Mouse (Mus musculus) limb, embryonic 11.5 days (tissue): ENCODE results near the gene Gas2l2. TPM values are rescaled to one million over a fixed set of nuclear protein-coding genes. Genes with fewer than 3 reads are reported as not detected.

Experiments
- ATAC-seq: fragments of 200-750 bp; cut with Nextera tagmentation; 2 replicates; pipeline ENCODE4 v1.8.0; 2017; ENCODE audit warnings: low read depth; ENCODE audit not compliant: insufficient number of reproducible peaks, low FRiP score, low TSS enrichment
- DNase-seq: peaks from one replicate; pipeline ENCODE4 v3.0.0-alpha.2; 2015; ENCODE audit warnings: low spot score
- H3K27ac ChIP-seq: fragments of 300-500 bp; sonication (generic); replicated peaks from 2 replicates; pipeline ENCODE4 v1.5.1; 2014; ENCODE audit warnings: low read depth, mild to moderate bottlenecking, low read length
- H3K27me3 ChIP-seq: fragments of 300-500 bp; sonication (generic); 2 replicates; pipeline ENCODE4 v1.6.1; 2014; ENCODE audit warnings: mild to moderate bottlenecking, low read length, mixed read lengths; ENCODE audit not compliant: control insufficient read depth, insufficient read depth
- H3K36me3 ChIP-seq: fragments of 300-500 bp; sonication (generic); 2 replicates; pipeline ENCODE4 v1.6.1; 2014; ENCODE audit warnings: mild to moderate bottlenecking, low read length, moderate library complexity, mixed read lengths; ENCODE audit not compliant: control insufficient read depth, insufficient read depth
- H3K4me1 ChIP-seq: fragments of 300-500 bp; sonication (generic); 2 replicates; pipeline ENCODE4 v1.6.1; 2014; ENCODE audit warnings: low read length, mixed read lengths; ENCODE audit not compliant: control insufficient read depth, insufficient read depth
- H3K4me2 ChIP-seq: fragments of 300-500 bp; sonication (generic); 2 replicates; pipeline ENCODE4 v1.6.1; 2014; ENCODE audit warnings: low read depth, mild to moderate bottlenecking, moderate library complexity; ENCODE audit not compliant: severe bottlenecking
- H3K4me3 ChIP-seq: fragments of 300-500 bp; sonication (generic); 2 replicates; pipeline ENCODE4 v1.5.1; 2014; ENCODE audit warnings: low read depth, low read length
- H3K9ac ChIP-seq: fragments of 300-500 bp; sonication (generic); 2 replicates; pipeline ENCODE4 v1.6.1; 2014; ENCODE audit warnings: mild to moderate bottlenecking, low read length
- H3K9me3 ChIP-seq: fragments of 300-500 bp; sonication (generic); 2 replicates; pipeline ENCODE4 v1.6.1; 2016; ENCODE audit warnings: low read length; ENCODE audit not compliant: control insufficient read depth
- WGBS: fragments of 180-500 bp; shearing (Covaris S2); extraction: QIAGEN DNeasy Blood & Tissue Kit; methylation state at CpG from one replicate; pipeline ENCODE4 v1.1.7; 2014; 5-methylcytosine and 5-hydroxymethylcytosine counted together
- polyA plus RNA-seq: library from polyadenylated mRNA; unstranded; fragments of >200 nt; fragmentation: Nextera tagmentation; extraction: Ambion mirVana; gene quantifications from 2 replicates; pipeline ENCODE4 v1.2.1, GENCODE M21; 2014

The Gas2l2 gene
- polyA plus RNA-seq, 1 experiment from 2014 or later = not detected

- no peak overlapping the region for H3K27ac ChIP-seq
Measured at GRCm38 (mm10) chr11:83440081-83441064, 11.1 kb upstream of the Gas2l2 start.

GRCm38 (mm10) chr11:83439426-83440060 lies 10.3 kb upstream of the Gas2l2 start:
- H3K27me3 ChIP-seq = peaks cover 34% of the 10 kb centered on the region
- H3K9me3 ChIP-seq = no peaks in the 10 kb centered on the region
- H3K4me1 ChIP-seq = no peaks in the 10 kb centered on the region
- DNase-seq = no peak
- peak overlapping the region; percentile 47; the same call in 1 of the 2 replicates for H3K4me3 ChIP-seq
- H3K4me2 ChIP-seq = peak overlapping the region; percentile 75
- no peak overlapping the region for H3K27ac ChIP-seq
- 30% methylated on average over 11 of the region's 11 CpGs for WGBS
- no peaks in the 10 kb centered on the region; the same call in 1 of the 2 replicates for H3K36me3 ChIP-seq
- no peak for ATAC-seq
- no peak overlapping the region for H3K9ac ChIP-seq

More at GRCm38 (mm10) chr11:83440081-83441064, 11.1 kb upstream of the Gas2l2 start:
- peak overlapping the region; percentile 41 for H3K9ac ChIP-seq
- ATAC-seq = peak; percentile 89
- peaks cover 41% of the 10 kb centered on the region for H3K27me3 ChIP-seq
- H3K4me3 ChIP-seq = peak overlapping the region; percentile 47
- H3K4me1 ChIP-seq = no peaks in the 10 kb centered on the region
- H3K36me3 ChIP-seq = no peaks in the 10 kb centered on the region; the same call in 1 of the 2 replicates
- no peaks in the 10 kb centered on the region for H3K9me3 ChIP-seq
- under 1% methylated on average over 64 of the region's 75 CpGs for WGBS
- peak overlapping the region; percentile 75 for H3K4me2 ChIP-seq
- DNase-seq = peak; percentile 93

GRCm38 (mm10) chr11:83437377-83437776 lies 8.1 kb upstream of the Gas2l2 start, which contains the start of gene 1700020L24Rik:
Gene 1700020L24Rik (plus strand): TSS chr11:83437677.
- ATAC-seq = no peak
- Histone ChIP-seq H3K36me3 (no peaks in the 10 kb centered on the region; the same call in 1 of the 2 replicates), H3K27me3 (peaks cover 15% of the 10 kb centered on the region), H3K9ac (no peak within 1 kb of the TSS), H3K4me2 (no peak within 1 kb of the TSS), H3K9me3 (no peaks in the 10 kb centered on the region), H3K27ac (no peak within 1 kb of the TSS), H3K4me3 (no peak within 1 kb of the TSS), H3K4me1 (no peaks in the 10 kb centered on the region)
- no peak for DNase-seq
- 86% methylated on average over 1 of the region's 1 CpGs for WGBS

GRCm38 (mm10) chr11:83432533-83432932 lies 3.3 kb upstream of the Gas2l2 start:
- H3K9me3 ChIP-seq = no peaks in the 10 kb centered on the region
- 0 out of 2 replicates have a peak, but pooled peaks cover 2% of the 10 kb centered on the region for H3K4me1 ChIP-seq
- no peak overlapping the region for H3K27ac ChIP-seq
- no peak overlapping the region for H3K4me2 ChIP-seq
- H3K4me3 ChIP-seq = no peak overlapping the region
- DNase-seq = no peak
- no peak for ATAC-seq
- H3K36me3 ChIP-seq = no peaks in the 10 kb centered on the region
- 80% methylated on average over 2 of the region's 2 CpGs for WGBS
- peaks cover 12% of the 10 kb centered on the region for H3K27me3 ChIP-seq
- H3K9ac ChIP-seq = no peak overlapping the region

DNA sequence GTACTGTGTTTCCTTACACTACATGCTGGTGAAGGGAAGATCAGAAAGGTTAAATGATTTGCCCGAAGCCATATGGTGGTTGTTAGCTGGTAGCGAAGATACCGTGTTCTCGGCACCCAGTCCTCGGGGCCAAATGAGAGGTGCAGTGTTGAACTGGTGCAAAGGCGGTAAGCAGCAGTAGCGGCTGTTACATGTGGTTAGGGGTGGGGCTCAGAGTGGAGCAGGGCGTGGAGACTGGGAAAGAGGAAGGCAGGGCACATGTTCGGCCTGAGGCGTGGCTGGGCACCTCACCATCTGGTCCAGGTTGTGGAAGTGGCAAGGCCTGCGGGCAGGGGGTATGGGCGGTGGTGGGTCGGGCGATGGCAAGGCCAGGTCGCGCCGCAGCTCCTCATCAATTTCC lies 2.3 kb downstream of the Gas2l2 start:
- H3K36me3 ChIP-seq = no peaks in the 10 kb centered on the region

DNA sequence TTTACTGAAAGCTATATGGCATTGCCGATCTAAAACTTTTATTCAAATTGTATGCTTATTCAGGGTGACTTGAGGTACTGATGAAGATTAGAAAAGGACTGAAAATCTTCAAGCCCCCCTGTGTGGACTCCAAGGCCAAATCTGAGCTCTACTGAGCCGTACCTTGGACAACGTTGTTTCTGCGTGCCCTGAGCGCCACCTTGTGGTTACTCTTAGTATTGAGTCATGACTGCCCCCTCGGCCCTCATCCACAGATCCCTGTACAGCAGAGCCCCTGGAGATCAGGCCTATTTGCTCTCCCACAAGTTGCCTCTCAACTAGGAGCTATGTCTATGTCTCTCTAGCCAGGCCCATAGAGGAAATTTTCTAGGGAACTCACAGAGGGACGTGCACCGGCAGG lies 4.6 kb downstream of the Gas2l2 start:
- Histone ChIP-seq H3K9ac (no peak overlapping the region), H3K27ac (no peak overlapping the region), H3K36me3 (no peaks in the 10 kb centered on the region), H3K4me2 (no peak overlapping the region), H3K4me1 (0 out of 2 replicates have a peak, but pooled peaks cover 2% of the 10 kb centered on the region), H3K27me3 (peaks cover 40% of the 10 kb centered on the region), H3K4me3 (no peak overlapping the region), H3K9me3 (no peaks in the 10 kb centered on the region)
- ATAC-seq (no peak), DNase-seq (peak; percentile 88)
- WGBS = 8% methylated on average over 8 of the region's 8 CpGs

More for the DNA sequence above, 2.3 kb downstream of the Gas2l2 start:
- Histone ChIP-seq H3K4me3 (no peak overlapping the region), H3K4me1 (0 out of 2 replicates have a peak, but pooled peaks cover 2% of the 10 kb centered on the region), H3K4me2 (no peak overlapping the region), H3K27ac (no peak overlapping the region), H3K9me3 (no peaks in the 10 kb centered on the region), H3K27me3 (peaks cover 26% of the 10 kb centered on the region), H3K9ac (no peak overlapping the region; the same call in 1 of the 2 replicates)
- no peak for DNase-seq
- 23% methylated on average over 17 of the region's 17 CpGs for WGBS
- no peak for ATAC-seq

- no peaks in the 10 kb centered on the region for H3K36me3 ChIP-seq
- peaks cover 38% of the 10 kb centered on the region for H3K27me3 ChIP-seq
- H3K9me3 ChIP-seq = no peaks in the 10 kb centered on the region
- no peak for ATAC-seq
- H3K27ac ChIP-seq = no peak overlapping the region
- WGBS = 2% methylated on average over 9 of the region's 9 CpGs
- H3K4me3 ChIP-seq = no peak overlapping the region
- no peak overlapping the region for H3K4me2 ChIP-seq
- 0 out of 2 replicates have a peak, but pooled peaks cover 2% of the 10 kb centered on the region for H3K4me1 ChIP-seq
- H3K9ac ChIP-seq = no peak overlapping the region
- peak; percentile 90 for DNase-seq
Measured at GRCm38 (mm10) chr11:83421305-83421704, 8.0 kb downstream of the Gas2l2 start.

GRCm38 (mm10) chr11:83420338-83420737 lies 8.9 kb downstream of the Gas2l2 start:
- no peak overlapping the region for H3K9ac ChIP-seq
- H3K4me2 ChIP-seq = no peak overlapping the region
- 40% methylated on average over 4 of the region's 4 CpGs for WGBS
- no peaks in the 10 kb centered on the region for H3K36me3 ChIP-seq
- no peak overlapping the region for H3K27ac ChIP-seq
- H3K4me3 ChIP-seq = no peak overlapping the region
- no peak for DNase-seq
- ATAC-seq = no peak
- H3K9me3 ChIP-seq = no peaks in the 10 kb centered on the region
- peaks cover 36% of the 10 kb centered on the region for H3K27me3 ChIP-seq
- 0 out of 2 replicates have a peak, but pooled peaks cover 2% of the 10 kb centered on the region for H3K4me1 ChIP-seq
